Mouse (Mus musculus) layer of hippocampus, postnatal 36 days (tissue): ENCODE data around the gene Smarcd3. TPM values are rescaled to one million over a fixed set of nuclear protein-coding genes. Genes with fewer than 3 reads are reported as not detected.

Source experiments
- DNase-seq, 2 experiments: peaks; one replicate each; pipeline ENCODE4 v3.0.0; 2022
- total RNA-seq, 2 experiments: library from RNA; stranded (reverse); gene quantifications; 2 replicates each; pipeline ENCODE4 v1.2.3; 2021

Smarcd3 gene
- total RNA-seq, result 10 to 100 TPM; 88.0 to 89.8 TPM

DNA sequence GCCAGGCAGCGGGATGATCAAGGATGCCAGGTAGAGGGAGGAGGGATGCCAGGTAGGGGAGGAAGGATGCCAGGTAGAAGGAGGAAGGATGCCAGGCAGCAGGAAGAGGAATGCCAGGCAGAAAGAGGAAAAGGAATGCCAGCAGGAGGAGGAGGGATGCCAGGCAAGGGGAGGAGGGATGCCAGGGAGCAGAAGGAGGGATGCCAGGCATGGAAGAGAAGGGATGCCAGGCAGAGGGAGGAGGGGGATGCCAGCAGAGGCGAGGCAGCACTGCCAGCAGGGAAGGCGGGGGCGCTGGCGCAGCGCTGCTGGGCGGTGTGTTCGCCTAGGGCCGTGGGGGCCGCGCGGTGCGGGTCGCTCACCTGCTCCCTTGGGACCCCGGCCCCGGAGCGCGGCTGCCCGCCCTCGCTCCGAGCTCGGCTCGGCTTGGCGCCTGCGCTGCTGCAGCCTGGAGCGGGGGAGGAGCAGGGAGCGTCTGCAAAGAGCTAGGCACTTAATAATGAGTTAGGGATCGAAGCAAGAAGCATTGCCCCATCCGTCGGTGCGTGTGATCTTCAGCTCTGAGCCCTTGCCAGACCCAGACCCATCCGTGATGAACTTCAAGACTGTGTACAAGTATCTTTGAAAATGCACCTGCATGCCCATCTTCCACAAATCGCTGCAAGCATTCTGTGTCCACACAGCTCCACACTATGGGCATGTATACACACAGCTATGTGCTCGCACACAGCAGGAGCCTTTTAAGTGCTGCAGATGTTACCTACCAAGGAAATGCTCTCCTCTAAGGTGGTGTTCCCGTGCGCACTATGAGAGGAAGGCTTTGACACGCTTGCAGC is at the start of gene Smarcd3:
TSS of gene Smarcd3 (minus strand) at position 426 of the 836 bp plus-strand sequence.
- DNase-seq, result peak; percentile 86 to 87

GRCm38 (mm10) chr5:24661457-24661856 is 37.2 kb upstream of the Smarcd3 start:
- no peak for DNase-seq

- DNase-seq, result no peak
Measured at GRCm38 (mm10) chr5:24659708-24660423, 35.7 kb upstream of the Smarcd3 start.

- DNase-seq, result peak; percentile 40
Measured at GRCm38 (mm10) chr5:24657113-24657512, 32.9 kb upstream of the Smarcd3 start.

DNA sequence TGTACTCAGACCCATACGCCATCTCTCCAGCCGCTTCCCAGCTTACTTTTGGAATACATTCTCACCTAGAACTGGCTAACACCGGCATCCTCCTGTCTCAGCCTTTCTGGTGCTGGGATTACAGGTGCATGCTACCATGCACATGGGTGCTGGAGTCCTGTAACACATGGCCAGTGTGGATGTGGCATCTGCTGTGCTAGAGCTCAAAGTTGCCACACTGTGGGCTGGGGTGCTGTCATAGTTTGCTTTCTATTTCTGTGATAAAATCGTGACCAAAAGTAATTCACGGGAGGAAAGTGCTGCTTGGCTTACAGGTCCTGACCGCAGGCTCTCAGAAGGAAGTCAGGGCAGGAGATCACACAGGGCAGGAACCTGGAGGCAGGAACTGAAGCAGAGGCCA is 30.3 kb upstream of the Smarcd3 start:
- DNase-seq, result no peak

DNA sequence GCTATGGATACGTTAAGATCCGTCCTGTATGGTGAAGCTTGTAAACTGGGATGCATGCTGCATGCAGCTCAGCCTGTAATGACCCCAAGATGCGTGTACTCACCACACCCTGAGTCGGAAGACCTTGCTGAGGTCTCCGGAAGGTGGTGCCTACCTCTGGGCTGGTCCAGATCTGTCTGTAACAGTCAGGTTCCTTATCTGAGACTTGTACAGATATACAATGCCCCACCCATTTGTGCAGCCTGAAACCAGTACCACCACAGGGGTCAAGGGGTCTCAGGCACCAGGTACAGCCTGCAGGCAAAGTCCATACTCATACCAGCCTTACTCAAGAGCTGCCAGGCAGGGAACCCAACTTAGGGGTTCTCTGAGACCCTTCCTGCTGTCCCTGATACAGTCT is 28.6 kb upstream of the Smarcd3 start:
- DNase-seq, result no peak

GRCm38 (mm10) chr5:24651768-24652752 is 27.8 kb upstream of the Smarcd3 start:
- peak; percentile 86 to 89 for DNase-seq

DNA sequence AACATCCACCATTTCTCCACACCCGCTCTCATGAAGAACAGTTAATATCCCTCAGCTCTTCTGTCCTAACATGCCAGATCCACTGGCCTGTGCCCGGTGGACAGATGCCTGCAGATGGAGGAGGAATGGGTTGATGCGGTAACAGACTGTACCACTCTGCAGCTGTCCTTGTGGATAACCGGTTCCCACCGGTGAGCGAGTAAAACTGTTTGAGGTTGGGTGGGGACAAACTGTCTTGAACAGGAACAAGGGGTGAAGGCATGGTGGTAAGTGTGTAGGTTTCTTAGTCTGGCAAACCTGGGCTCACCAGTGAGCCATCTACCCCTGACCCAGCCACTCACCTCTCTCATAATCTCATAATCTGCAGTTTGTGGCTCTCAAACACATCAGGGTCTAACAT is 27.1 kb upstream of the Smarcd3 start:
- no peak for DNase-seq

GRCm38 (mm10) chr5:24649701-24650100 is 25.5 kb upstream of the Smarcd3 start:
- DNase-seq, result no peak

DNA sequence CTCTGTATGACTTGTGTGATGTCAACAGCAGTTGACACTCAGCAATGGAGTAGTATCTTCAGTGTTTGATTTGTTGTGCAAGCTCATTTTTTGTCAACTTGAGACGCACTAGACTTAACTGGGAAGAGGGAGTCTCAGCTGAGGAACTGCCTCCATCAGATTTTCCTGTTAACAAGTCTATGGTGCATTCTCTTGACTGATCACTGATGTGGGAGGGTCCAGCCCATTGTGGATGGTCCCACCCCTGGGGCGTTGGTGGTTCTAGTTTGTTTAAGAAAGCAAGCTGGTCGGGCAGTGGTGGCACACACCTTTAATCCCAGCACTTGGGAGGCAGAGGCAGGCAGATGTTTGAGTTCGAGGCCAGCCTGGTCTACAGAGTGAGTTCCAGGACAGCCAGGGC is 25.0 kb upstream of the Smarcd3 start:
- DNase-seq, result no peak

GRCm38 (mm10) chr5:24645454-24645853 is 21.2 kb upstream of the Smarcd3 start:
- DNase-seq, result no peak

- DNase-seq, result no peak
Measured at GRCm38 (mm10) chr5:24639081-24639480, 14.9 kb upstream of the Smarcd3 start.

- DNase-seq, result no peak
Measured at GRCm38 (mm10) chr5:24638131-24638530, 13.9 kb upstream of the Smarcd3 start.

DNA sequence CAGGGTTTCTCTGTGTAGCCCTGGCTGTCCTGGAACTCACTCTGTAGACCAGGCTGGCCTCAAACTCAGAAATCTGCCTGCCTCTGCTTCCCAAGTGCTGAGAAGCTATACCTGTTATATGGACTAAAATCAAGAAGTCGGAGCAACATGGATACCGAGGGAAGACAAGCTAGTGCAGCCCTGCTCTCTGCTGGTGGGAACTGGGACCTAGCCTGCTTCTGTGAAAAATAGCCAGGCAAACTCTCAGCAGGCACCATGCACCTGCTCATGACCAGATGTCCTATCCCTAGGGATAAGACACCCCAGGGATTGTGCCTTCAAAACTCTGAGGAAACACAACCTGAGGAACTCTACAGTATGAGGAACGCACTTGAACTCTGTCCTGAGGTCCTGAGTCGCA is 12.8 kb upstream of the Smarcd3 start:
- no peak for DNase-seq

DNA sequence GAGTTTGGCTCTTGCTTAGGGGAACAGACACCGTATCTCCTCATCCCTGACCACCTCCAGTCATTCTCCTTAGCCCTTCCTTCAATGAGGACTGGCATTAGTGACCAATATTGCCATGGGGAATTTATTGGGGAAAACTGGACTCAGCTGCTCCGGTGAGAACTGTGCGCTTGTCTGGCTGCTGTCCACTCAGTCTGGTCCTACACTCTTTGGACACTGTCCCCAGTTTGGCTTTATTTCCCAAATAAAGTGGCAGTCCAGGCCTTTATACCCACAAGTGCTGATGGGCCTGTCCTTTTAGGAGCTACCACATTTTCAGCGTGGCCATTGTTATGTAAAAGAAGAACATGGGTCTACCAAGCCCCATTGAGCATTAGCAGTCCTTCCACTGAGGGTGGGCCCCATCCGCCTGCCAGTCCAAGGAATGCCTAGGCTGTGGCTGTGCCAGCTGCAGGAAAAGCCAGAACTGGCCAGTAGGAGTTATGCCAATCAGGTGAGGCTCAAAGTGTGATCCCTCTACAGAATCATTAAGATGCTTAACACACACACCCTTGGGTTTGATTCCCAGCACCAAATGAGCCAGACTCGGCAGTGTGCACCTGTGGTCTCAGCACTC is 11.4 kb upstream of the Smarcd3 start:
- no peak for DNase-seq

GRCm38 (mm10) chr5:24635093-24635492 is 10.9 kb upstream of the Smarcd3 start:
- DNase-seq, result no peak

GRCm38 (mm10) chr5:24629712-24630111 is 5.5 kb upstream of the Smarcd3 start:
- DNase-seq, result no peak

DNA sequence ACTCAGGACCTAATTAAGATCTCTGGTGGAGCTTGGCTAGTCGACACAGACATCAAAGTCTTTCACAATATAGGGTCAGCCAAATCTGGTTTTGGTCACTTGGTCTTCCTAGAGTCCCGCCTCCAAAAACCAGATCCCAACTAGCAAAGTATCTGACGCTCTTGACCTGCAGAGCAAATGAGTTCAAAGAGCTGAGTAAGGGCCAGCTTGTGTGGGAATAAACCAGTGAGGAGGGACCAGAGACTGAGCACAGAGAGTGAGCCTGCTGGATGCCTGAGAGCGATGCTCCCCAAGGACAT is 560 bp upstream of the Smarcd3 start:
- DNase-seq, result no peak

DNA sequence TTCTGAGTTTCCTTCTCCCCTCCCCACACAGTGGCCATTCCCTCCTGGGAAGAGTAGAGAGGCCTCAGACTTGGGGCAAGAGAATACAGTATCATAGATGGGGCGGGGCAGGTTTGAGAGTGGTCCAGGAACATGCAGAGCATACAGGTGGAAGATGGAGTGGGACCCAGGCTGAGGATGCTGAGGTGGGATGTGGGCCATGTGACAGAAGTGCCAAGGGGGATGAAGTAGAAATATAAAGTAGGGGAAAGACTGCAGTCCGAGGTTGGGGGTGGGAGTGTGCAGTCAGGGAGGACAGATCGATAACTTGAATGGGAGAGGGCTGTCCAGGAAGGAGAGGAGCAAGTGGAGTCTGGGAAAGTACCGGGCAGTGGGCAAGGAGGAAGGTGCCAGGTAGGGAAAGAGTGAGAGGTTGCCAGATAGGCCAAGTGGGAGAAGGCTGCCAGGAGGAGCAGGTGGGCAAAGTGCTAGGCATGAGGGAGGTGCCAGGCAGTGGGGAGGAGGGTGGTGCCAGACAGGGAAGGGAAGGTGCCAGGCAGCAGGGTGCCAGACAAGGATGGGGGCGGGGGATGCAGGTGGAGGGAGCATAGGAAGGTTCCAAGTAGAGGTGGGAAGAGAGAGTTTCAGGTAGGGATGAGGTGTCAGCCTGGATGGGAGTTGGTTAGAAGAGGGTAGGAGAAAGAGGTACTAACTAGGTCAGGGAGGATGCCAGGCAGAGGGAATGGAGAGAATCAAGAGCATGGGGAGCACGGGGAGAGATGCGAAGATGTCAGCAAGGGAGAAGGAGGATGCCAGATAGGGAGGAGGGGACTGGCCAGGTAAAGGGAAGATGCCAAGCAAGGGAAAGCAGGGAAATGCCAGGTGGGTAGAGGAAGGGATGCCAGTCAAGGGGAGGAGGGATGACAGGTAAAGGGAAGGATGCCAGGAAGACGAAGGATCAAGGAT is 898 bp downstream of the Smarcd3 start:
- no peak for DNase-seq

DNA sequence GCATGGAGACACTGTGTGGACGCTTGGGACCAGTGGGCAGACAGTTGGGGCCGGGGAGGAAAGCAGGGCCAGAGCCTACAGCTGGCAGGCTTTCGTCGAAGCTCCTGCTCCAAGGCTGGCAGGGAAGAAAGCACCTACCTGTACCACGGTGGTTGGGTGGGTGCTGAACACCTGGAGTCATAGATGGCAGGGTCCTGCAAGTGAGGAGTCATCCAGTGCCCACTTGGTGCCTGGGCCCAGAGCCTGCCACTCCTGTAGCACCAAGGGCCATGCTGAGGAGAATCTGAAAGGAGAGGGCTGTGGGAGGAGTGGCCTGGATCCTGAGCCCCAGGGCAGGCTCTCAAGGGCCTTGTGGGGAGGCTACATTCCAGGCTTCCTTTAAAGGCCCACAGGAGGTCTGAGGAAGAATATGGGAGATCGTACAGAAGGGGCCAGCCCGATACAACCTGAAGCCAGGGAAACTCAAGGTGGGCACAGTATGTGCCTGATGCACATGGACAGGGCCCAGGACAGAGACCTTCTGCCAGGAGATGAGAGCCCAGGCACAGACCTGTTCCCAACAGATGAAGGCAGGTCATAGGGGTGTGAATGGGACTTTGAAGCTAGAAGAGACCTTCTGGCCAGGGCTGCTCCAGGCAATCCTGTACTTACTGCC is 1.7 kb downstream of the Smarcd3 start:
- no peak for DNase-seq

GRCm38 (mm10) chr5:24620626-24621025 is 3.6 kb downstream of the Smarcd3 start:
- DNase-seq, result no peak
